Mouse (Mus musculus): Measurements from ENCODE around the gene Phf11c. TPM values are rescaled to one million over a fixed set of nuclear protein-coding genes. Genes with fewer than 3 reads are reported as not detected.
A peak's percentile ranks its signal among the peaks of the same experiment; 100 is the strongest.
"Not testable (repeated sequence)": the region's sequence is repeated elsewhere in the genome, so short reads cannot be mapped to it uniquely, and the experiment has no call there.

Gene Phf11c
- 0.14 and 0.21 TPM in 2 replicates for polyA plus RNA-seq (2015; fragmentation: Nextera tagmentation; extraction: Ambion mirVana)

DNA sequence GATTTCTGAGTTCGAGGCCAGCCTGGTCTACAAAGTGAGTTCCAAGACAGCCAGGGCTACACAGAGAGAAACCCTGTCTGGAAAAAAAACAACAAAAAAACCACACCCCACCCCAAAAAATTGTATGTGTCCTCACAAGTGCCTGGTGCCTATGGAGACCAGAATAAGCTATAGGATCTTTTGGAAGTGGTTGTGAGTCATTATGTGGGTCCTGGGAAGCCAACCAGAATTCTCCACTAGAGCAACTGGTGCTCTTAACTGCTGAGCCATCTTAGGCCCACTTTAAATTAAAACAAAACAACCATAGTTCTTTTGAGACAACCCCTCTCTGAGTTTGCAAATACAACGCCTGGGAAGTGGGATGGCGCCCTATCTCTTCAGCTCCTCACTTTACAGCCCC, at the start of gene Phf11c:
Gene Phf11c, minus strand, starts transcription at position 101 of the 400 bp plus-strand sequence.
- WGBS, result 93% methylated on average over 3 of the region's 3 CpGs
- Histone ChIP-seq H3K27ac (replicated peaks) (no peak within 1 kb of the TSS), H3K9ac (no peak within 1 kb of the TSS), H3K4me2 (no peak within 1 kb of the TSS), H3K27me3 (no peaks in the 10 kb centered on the region), H3K4me1 (replicated peaks) (no peaks in the 10 kb centered on the region), H3K36me3 (no peaks in the 10 kb centered on the region), H3K9me3 (no peaks in the 10 kb centered on the region), H3K4me3 (no peak within 1 kb of the TSS)
- no peak for ATAC-seq (ENCODE audit: low FRiP score, low read depth)

DNA sequence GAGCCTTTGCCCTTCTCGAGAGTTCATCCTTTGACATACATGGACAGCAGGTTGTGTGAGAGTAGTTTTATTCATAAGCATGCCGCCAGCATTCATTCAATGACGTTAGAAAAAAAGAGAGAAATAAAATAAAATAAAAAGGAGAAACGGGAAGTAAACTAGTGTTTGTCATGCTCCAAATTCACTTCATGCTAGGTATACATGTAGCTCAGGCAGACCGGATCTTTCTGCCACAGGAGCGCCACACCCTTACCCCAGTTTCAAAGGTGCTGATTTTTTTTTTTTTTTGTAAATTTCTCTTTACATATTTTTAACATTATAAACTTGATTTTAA, 46.3 kb upstream of the Phf11c start:
- Histone ChIP-seq H3K9me3 (no peaks in the 10 kb centered on the region), H3K4me1 (replicated peaks) (peaks cover 11% of the 10 kb centered on the region), H3K27me3 (no peaks in the 10 kb centered on the region), H3K4me2 (peak overlapping the region; percentile 61), H3K4me3 (peak overlapping the region; percentile 77), H3K36me3 (no peaks in the 10 kb centered on the region), H3K9ac (peak overlapping the region; percentile 71), H3K27ac (replicated peaks) (peak overlapping the region; percentile 78; the same call in 1 of the 2 replicates)
- WGBS, result 10% methylated on average over 6 of the region's 6 CpGs
- no peak for ATAC-seq (ENCODE audit: low FRiP score, low read depth)

- no peaks in the 10 kb centered on the region for H3K36me3 ChIP-seq
- no peaks in the 10 kb centered on the region for H3K9me3 ChIP-seq
- peak; percentile 100 for ATAC-seq (ENCODE audit: low FRiP score, low read depth)
- peak within 1 kb of the TSS; percentile 77 for H3K4me3 ChIP-seq
- peaks cover 11% of the 10 kb centered on the region for H3K4me1 ChIP-seq (replicated peaks)
- H3K27me3 ChIP-seq, result no peaks in the 10 kb centered on the region
- peak within 1 kb of the TSS; percentile 78 for H3K27ac ChIP-seq (replicated peaks)
- under 1% methylated on average over 65 of the region's 66 CpGs for WGBS
- peak within 1 kb of the TSS; percentile 61 for H3K4me2 ChIP-seq
- peak within 1 kb of the TSS; percentile 71 for H3K9ac ChIP-seq
Observed at GRCm38 (mm10) chr14:59440558-59441471, 45.6 kb upstream of the Phf11c start, which contains the start of the genes Setdb2 and Cab39l. Gene Setdb2, minus strand, starts transcription at chr14:59440884. Gene Cab39l, plus strand, starts transcription at chr14:59440972.

DNA sequence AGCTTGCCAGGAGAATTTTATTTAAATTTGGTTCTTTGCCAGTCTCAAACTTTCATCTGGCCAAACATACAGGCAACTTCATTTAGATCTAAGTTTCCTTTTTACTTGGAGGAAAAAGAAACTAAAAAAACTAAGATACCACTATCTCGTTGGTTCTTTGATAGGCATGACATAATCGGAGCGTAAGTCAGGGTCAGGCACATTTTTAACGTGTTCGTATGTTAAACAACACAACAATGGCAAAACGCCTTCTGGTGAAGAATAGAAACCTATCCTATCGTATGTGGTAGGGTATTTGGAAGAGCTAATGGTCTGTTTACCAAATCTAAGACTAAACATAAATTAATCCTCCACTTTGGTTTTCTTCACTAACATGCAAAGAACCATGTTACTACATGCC, 44.9 kb upstream of the Phf11c start:
- 16% methylated on average over 7 of the region's 7 CpGs for WGBS

GRCm38 (mm10) chr14:59438505-59438904, 43.3 kb upstream of the Phf11c start:
- 93% methylated on average over 2 of the region's 2 CpGs for WGBS
- no peaks in the 10 kb centered on the region for H3K27me3 ChIP-seq
- H3K4me3 ChIP-seq, result no peak overlapping the region
- H3K27ac ChIP-seq (replicated peaks), result no peak overlapping the region
- peaks cover 11% of the 10 kb centered on the region for H3K4me1 ChIP-seq (replicated peaks)
- no peaks in the 10 kb centered on the region for H3K9me3 ChIP-seq
- ATAC-seq (ENCODE audit: low FRiP score, low read depth), result no peak
- no peak overlapping the region for H3K4me2 ChIP-seq
- no peaks in the 10 kb centered on the region for H3K36me3 ChIP-seq
- H3K9ac ChIP-seq, result no peak overlapping the region

More for the DNA sequence above, 44.9 kb upstream of the Phf11c start:
- H3K9ac ChIP-seq, result peak overlapping the region; percentile 71
- peak overlapping the region; percentile 61 for H3K4me2 ChIP-seq
- H3K27ac ChIP-seq (replicated peaks), result no peak overlapping the region
- no peak for ATAC-seq (ENCODE audit: low FRiP score, low read depth)
- H3K4me1 ChIP-seq (replicated peaks), result peaks cover 11% of the 10 kb centered on the region
- H3K27me3 ChIP-seq, result no peaks in the 10 kb centered on the region
- no peaks in the 10 kb centered on the region for H3K36me3 ChIP-seq
- no peaks in the 10 kb centered on the region for H3K9me3 ChIP-seq
- peak overlapping the region; percentile 77 for H3K4me3 ChIP-seq

GRCm38 (mm10) chr14:59437398-59437797, 42.2 kb upstream of the Phf11c start:
- 88% methylated on average over 3 of the region's 3 CpGs for WGBS
- Histone ChIP-seq H3K27ac (replicated peaks) (no peak overlapping the region), H3K9me3 (no peaks in the 10 kb centered on the region), H3K4me1 (replicated peaks) (peaks cover 11% of the 10 kb centered on the region), H3K27me3 (no peaks in the 10 kb centered on the region), H3K4me2 (no peak overlapping the region), H3K36me3 (no peaks in the 10 kb centered on the region), H3K9ac (no peak overlapping the region), H3K4me3 (no peak overlapping the region)
- ATAC-seq (ENCODE audit: low FRiP score, low read depth), result no peak

DNA sequence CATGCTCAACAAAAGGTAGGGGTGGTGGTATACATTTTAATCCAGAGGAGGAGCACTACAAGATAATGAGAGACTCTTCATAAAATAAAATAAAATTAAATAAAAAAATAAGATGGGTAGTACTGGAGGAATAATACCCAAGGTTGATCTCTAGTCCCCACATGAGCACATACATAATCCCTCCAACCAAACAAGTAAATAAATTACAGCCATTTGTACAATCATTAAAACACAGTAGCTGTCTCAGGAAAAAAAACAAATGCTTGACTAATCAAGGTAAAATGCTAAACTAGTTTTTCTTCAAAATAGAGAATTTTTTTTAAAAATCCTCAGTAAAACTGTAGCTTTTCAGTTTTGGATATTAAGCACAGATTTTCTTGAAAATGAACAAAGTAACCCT, 40.0 kb upstream of the Phf11c start:
- no peak overlapping the region for H3K4me3 ChIP-seq
- H3K4me2 ChIP-seq, result no peak overlapping the region
- no peaks in the 10 kb centered on the region for H3K9me3 ChIP-seq
- no peaks in the 10 kb centered on the region for H3K27me3 ChIP-seq
- H3K36me3 ChIP-seq, result no peaks in the 10 kb centered on the region
- peaks cover 8% of the 10 kb centered on the region for H3K4me1 ChIP-seq (replicated peaks)
- H3K27ac ChIP-seq (replicated peaks), result no peak overlapping the region
- no peak for ATAC-seq (ENCODE audit: low FRiP score, low read depth)
- H3K9ac ChIP-seq, result no peak overlapping the region

DNA sequence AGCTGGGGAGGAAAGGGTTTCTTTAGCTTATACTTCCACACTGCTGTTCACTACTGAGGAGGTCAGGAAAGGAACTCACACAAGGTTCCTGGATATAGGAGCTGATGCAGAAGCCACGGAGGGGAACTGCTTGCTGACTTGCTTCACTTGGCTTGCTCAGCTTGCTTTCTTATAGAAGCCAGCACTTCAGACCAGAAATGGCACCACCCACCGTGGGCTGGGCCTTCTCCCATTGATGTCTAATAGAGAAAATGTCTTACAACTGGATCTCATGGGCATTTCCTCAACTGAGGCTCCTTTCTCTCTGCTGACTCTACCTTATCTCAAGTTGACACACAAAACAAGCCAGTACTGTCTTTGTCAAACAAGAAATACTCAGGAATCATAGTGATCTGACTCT, 38.7 kb upstream of the Phf11c start:
- H3K27ac ChIP-seq (replicated peaks), result no peak overlapping the region
- no peak overlapping the region for H3K4me2 ChIP-seq
- no peak overlapping the region for H3K9ac ChIP-seq
- no peak overlapping the region for H3K4me3 ChIP-seq
- H3K27me3 ChIP-seq, result no peaks in the 10 kb centered on the region
- WGBS, result 65% methylated on average over 2 of the region's 2 CpGs
- ATAC-seq (ENCODE audit: low FRiP score, low read depth), result no peak
- H3K4me1 ChIP-seq (replicated peaks), result no peaks in the 10 kb centered on the region
- no peaks in the 10 kb centered on the region for H3K9me3 ChIP-seq
- H3K36me3 ChIP-seq, result no peaks in the 10 kb centered on the region

- no peak overlapping the region for H3K27ac ChIP-seq (replicated peaks)
- no peaks in the 10 kb centered on the region for H3K9me3 ChIP-seq
- H3K4me1 ChIP-seq (replicated peaks), result no peaks in the 10 kb centered on the region
- H3K9ac ChIP-seq, result no peak overlapping the region
- ATAC-seq (ENCODE audit: low FRiP score, low read depth), result no peak
- no peaks in the 10 kb centered on the region for H3K36me3 ChIP-seq
- no peak overlapping the region for H3K4me2 ChIP-seq
- no peak overlapping the region for H3K4me3 ChIP-seq
- 100% methylated on average over 1 of the region's 1 CpGs for WGBS
- H3K27me3 ChIP-seq, result no peaks in the 10 kb centered on the region
Observed at GRCm38 (mm10) chr14:59430556-59430955, 35.4 kb upstream of the Phf11c start.

DNA sequence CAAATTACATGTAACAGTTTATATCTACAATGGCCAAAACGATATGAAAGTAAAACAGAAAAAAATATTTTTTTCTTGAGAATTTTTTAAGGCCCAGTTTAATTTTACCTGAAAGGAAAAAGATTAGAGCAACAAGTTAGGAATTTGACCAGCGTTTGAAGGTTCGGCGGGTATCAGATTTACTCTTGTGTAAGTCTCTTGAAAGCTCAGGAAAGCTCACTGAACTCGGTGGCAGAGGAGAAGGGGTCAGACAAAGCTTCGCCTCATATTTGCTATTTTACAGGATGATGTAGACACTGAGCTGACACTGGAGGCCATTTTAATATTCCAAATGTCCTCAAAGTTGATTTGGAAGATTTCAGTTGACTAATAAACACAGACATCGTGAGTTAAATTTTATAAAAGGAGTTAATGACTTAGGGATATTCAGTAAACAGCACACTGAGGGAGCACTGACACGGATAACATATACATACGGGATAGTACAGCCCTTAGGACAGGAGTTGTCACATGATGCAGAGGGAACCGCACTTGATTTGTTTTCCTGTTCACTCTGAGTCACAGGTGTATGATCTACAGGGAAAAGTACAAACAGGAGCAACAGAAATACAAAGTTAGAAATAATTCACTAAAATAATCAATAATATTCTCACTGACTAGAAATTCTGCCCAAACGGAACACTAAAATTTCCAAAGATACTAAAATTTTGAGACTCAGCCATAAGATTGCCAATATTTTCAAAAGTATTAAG, 27.9 kb upstream of the Phf11c start:
- no peak overlapping the region for H3K4me3 ChIP-seq
- ATAC-seq (ENCODE audit: low FRiP score, low read depth), result no peak
- H3K36me3 ChIP-seq, result no peaks in the 10 kb centered on the region
- no peaks in the 10 kb centered on the region for H3K9me3 ChIP-seq
- H3K27me3 ChIP-seq, result no peaks in the 10 kb centered on the region
- H3K4me2 ChIP-seq, result no peak overlapping the region
- no peaks in the 10 kb centered on the region for H3K4me1 ChIP-seq (replicated peaks)
- H3K27ac ChIP-seq (replicated peaks), result no peak overlapping the region
- no peak overlapping the region for H3K9ac ChIP-seq
- WGBS, result 92% methylated on average over 11 of the region's 11 CpGs

DNA sequence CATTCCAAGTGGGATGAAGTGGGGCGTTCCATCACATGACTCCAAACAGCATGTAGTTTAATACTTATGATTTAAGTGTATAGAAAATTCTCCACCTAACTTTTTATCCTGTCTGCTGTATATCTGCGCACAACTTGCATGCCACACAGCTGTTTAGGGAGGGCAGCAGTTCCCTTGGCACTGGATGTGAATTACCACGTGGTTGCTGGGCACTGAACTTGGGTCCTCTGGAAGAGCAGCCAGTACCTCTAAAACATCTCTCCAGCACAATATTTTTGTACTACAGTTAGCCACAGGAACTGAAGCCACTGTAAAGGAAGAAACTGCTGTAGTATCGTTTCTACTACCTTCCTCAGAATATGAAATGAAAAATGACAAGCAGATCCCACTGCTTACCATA, 23.0 kb upstream of the Phf11c start:
- H3K9ac ChIP-seq, result no peak overlapping the region
- no peaks in the 10 kb centered on the region for H3K27me3 ChIP-seq
- no peak overlapping the region for H3K4me2 ChIP-seq
- no peak overlapping the region for H3K27ac ChIP-seq (replicated peaks)
- no peaks in the 10 kb centered on the region for H3K36me3 ChIP-seq
- no peak for ATAC-seq (ENCODE audit: low FRiP score, low read depth)
- no peak overlapping the region for H3K4me3 ChIP-seq
- H3K9me3 ChIP-seq, result no peaks in the 10 kb centered on the region
- no peaks in the 10 kb centered on the region for H3K4me1 ChIP-seq (replicated peaks)
- 89% methylated on average over 4 of the region's 4 CpGs for WGBS

DNA sequence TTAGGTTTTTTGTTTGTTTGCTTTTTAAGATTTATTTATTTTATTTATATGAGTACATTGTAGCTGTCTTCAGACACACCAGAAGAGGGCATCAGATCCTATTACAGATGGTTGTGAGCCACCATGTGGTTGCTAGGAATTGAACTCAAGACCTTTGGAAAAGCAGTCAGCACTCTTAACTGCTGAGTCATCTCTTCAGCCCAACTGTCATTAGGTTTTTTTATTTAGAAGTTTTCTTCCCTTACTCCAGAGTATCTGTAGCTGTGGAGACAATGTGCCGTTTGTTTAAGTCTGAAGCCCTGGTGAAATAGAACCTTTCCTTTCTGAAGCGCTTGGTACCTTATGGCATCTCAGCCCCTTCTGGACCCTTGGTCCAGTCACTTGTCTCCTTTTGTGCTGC, 19.8 kb upstream of the Phf11c start:
- not testable (repeated sequence) for ATAC-seq (ENCODE audit: low FRiP score, low read depth); H3K4me2 ChIP-seq; H3K36me3 ChIP-seq; H3K4me1 ChIP-seq (replicated peaks); H3K27ac ChIP-seq (replicated peaks); H3K9me3 ChIP-seq; H3K4me3 ChIP-seq; H3K27me3 ChIP-seq; H3K9ac ChIP-seq
- WGBS, result 100% methylated on average over 2 of the region's 2 CpGs
